Comparison of ENCODE assay signal across 19 mouse cellular contexts in genomic region chr4:107380871-107381270, GRCm38 (mm10). TPM values are rescaled to one million over a fixed set of nuclear protein-coding genes. Genes with fewer than 3 reads are reported as not detected.
DNase-seq lines count a peak whose midpoint lies in the region; ATAC-seq and TF ChIP-seq lines count a peak whose summit lies in the region.
"Had no signal": no experiment of that assay in that cellular context is flagged by ENCODE, and none has a peak within 500 bp of the region (broad histone marks: within the 10 kb centered on the region; RNA-seq: fewer than 3 reads in every experiment).

No protein-coding gene starts in this region.

- TF ChIP-seq EP300 in stomach, postnatal 0 days (optimal IDR thresholded peaks at IDR 0.05) = no peak

- no peaks in the 10 kb centered on the region for H3K27me3 ChIP-seq in kidney, embryonic 14.5 days (ENCODE audit: control insufficient read depth, insufficient read depth, low read length)
- no peaks in the 10 kb centered on the region for H3K27me3 ChIP-seq in stomach, postnatal 0 days (ENCODE audit: control insufficient read depth, insufficient read depth, low read length)
- H3K27me3 ChIP-seq: CH12.LX; embryonic facial prominence, embryonic 13.5 days; heart, embryonic 12.5 days; Patski had no signal

- H3K9ac ChIP-seq in kidney, embryonic 14.5 days (ENCODE audit: low read depth, low read length) = no peak overlapping the region
- H3K9ac ChIP-seq in stomach, postnatal 0 days (ENCODE audit: low read length) = no peak overlapping the region
- H3K9ac ChIP-seq: embryonic facial prominence, embryonic 13.5 days; heart, embryonic 12.5 days; hindbrain, embryonic 14.5 days had no signal

- H3K36me3 ChIP-seq in kidney, embryonic 14.5 days (ENCODE audit: control insufficient read depth, insufficient read depth, low read length) = peaks cover 67% of the 10 kb centered on the region
- peaks cover 6% of the 10 kb centered on the region; the same call in 1 of the 2 replicates for H3K36me3 ChIP-seq in stomach, postnatal 0 days (ENCODE audit: control insufficient read depth, insufficient read depth, low read length)

- no peak for TF ChIP-seq CTCF in stomach, postnatal 0 days (IDR thresholded peaks at IDR 0.05; ENCODE audit: low read depth)

- H3K4me2 ChIP-seq in kidney, embryonic 14.5 days (replicated peaks; ENCODE audit: low read depth, low read length) = no peak overlapping the region
- H3K4me2 ChIP-seq in stomach, postnatal 0 days (replicated peaks; ENCODE audit: low read depth) = no peak overlapping the region
- H3K4me2 ChIP-seq: embryonic facial prominence, embryonic 13.5 days; heart, embryonic 12.5 days; hindbrain, embryonic 14.5 days had no signal

- H3K27ac ChIP-seq in kidney, embryonic 14.5 days (ENCODE audit: low read depth, low read length) = no peak overlapping the region
- H3K27ac ChIP-seq in stomach, postnatal 0 days (replicated peaks) = no peak overlapping the region
- H3K27ac ChIP-seq: embryonic facial prominence, embryonic 13.5 days; gastrocnemius, adult 2 months; hindbrain, embryonic 10.5 days; hindbrain, embryonic 14.5 days had no signal

- H3K4me1 ChIP-seq in kidney, embryonic 14.5 days (ENCODE audit: control insufficient read depth, insufficient read depth, low read length) = no peaks in the 10 kb centered on the region
- H3K4me1 ChIP-seq in stomach, postnatal 0 days (replicated peaks; ENCODE audit: control insufficient read depth, insufficient read depth) = no peaks in the 10 kb centered on the region
- H3K4me1 ChIP-seq: embryonic facial prominence, embryonic 13.5 days; heart, embryonic 12.5 days; hindbrain, embryonic 10.5 days had no signal

- peak; percentile 33 for DNase-seq in kidney, adult 18-20 months
- DNase-seq in ZHBTc4 (ENCODE audit: low read depth, low spot score) = peak; percentile 26
- DNase-seq in kidney, postnatal 14 days = peak; percentile 22
- DNase-seq in stomach, postnatal 0 days (ENCODE audit: low spot score) = peak; percentile 28
- DNase-seq in cerebellum, adult 11 months = no peak
- DNase-seq: adrenal gland, postnatal 36 days; cerebellum, adult 11-12 months; cerebellum, adult 9-11 months; cerebellum, postnatal 36 days; gastrocnemius, adult 2 months; gastrocnemius, postnatal 25 days had no signal

- no peak for ATAC-seq in kidney, embryonic 14.5 days (ENCODE audit: low FRiP score, low TSS enrichment)
- ATAC-seq in stomach, postnatal 0 days (ENCODE audit: low FRiP score, low TSS enrichment) = no peak
- ATAC-seq: forebrain, embryonic 14.5 days; Patski had no signal

- H3K4me3 ChIP-seq in kidney, embryonic 14.5 days (ENCODE audit: low read length) = no peak overlapping the region
- H3K4me3 ChIP-seq in stomach, postnatal 0 days (ENCODE audit: low read depth, low read length) = no peak overlapping the region
- H3K4me3 ChIP-seq: embryonic facial prominence, embryonic 13.5 days; gastrocnemius, adult 2 months; heart, embryonic 12.5 days; hindbrain, embryonic 10.5 days had no signal

- H3K9me3 ChIP-seq in kidney, embryonic 14.5 days (ENCODE audit: control insufficient read depth, low read length) = no peaks in the 10 kb centered on the region
- no peaks in the 10 kb centered on the region for H3K9me3 ChIP-seq in stomach, postnatal 0 days (ENCODE audit: control insufficient read depth, low read length)
- H3K9me3 ChIP-seq: embryonic facial prominence, embryonic 13.5 days; heart, embryonic 12.5 days; hindbrain, embryonic 10.5 days had no signal

- 72% methylated on average over 7 of the region's 7 CpGs for WGBS in kidney, embryonic 14.5 days
- WGBS in stomach, postnatal 0 days = 71% methylated on average over 7 of the region's 7 CpGs

RNA-seq across cellular contexts. Expression of gene Ndc1, which starts 13.3 kb away (rescaled TPM):
- polyA plus RNA-seq in kidney, embryonic 14.5 days (2014; fragmentation: Nextera tagmentation; extraction: Ambion mirVana) = 26.4 and 48.9 TPM in 2 replicates
- polyA plus RNA-seq in stomach, postnatal 0 days (2015; fragmentation: Nextera tagmentation; extraction: Ambion mirVana) = 7.1 and 7.6 TPM in 2 replicates

RNA-seq across cellular contexts. Expression of gene Glis1, which starts 53.5 kb away (rescaled TPM):
- 4.0 and 4.3 TPM in 2 replicates for polyA plus RNA-seq in kidney, embryonic 14.5 days (2014; fragmentation: Nextera tagmentation; extraction: Ambion mirVana)
- polyA plus RNA-seq in stomach, postnatal 0 days (2015; fragmentation: Nextera tagmentation; extraction: Ambion mirVana) = 0.47 and 0.74 TPM in 2 replicates
